Mouse (Mus musculus) testis, adult 2 months (tissue): ENCODE data around the gene Alkbh1.

ENCODE experiments used
- CTCF ChIP-seq: fragments of 200-500 bp; IDR thresholded peaks from 2 replicates; pipeline ENCODE4 v1.5.1; 2012; ENCODE audit warnings: low read depth, mild to moderate bottlenecking, inconsistent platforms, low read length, moderate library complexity; ENCODE audit not compliant: control insufficient read depth, insufficient read depth, insufficient replicate concordance
- POLR2A ChIP-seq: fragments of 200-500 bp; IDR thresholded peaks from 2 replicates; pipeline ENCODE4 v1.6.1; 2012; ENCODE audit warnings: low read depth, mild to moderate bottlenecking, inconsistent platforms, low read length, moderate library complexity; ENCODE audit not compliant: control insufficient read depth

- TF ChIP-seq POLR2A: no peak
- TF ChIP-seq CTCF: no peak
These were observed 38.1 kb downstream of the Alkbh1 start for GRCm38 (mm10) chr12:87405721-87406120.
